Mouse (Mus musculus) heart, embryonic 16.5 days (tissue): ENCODE measurements around the gene Nxpe2. TPM values are rescaled to one million over a fixed set of nuclear protein-coding genes. Genes with fewer than 3 reads are reported as not detected.
"Not testable (repeated sequence)": the region's sequence is repeated elsewhere in the genome, so short reads cannot be mapped to it uniquely, and the experiment has no call there.

Experiments
- ATAC-seq: fragments of 200-750 bp; cut with Nextera tagmentation; replicated peaks from 2 replicates; pipeline ENCODE4 v1.8.0; 2017; ENCODE audit warnings: moderate number of reproducible peaks; ENCODE audit not compliant: insufficient read depth, low FRiP score; ENCODE audit errors: extremely low read depth
- H3K27ac ChIP-seq: fragments of 300-500 bp; sonication (generic); 2 replicates; pipeline ENCODE4 v1.5.1; 2014; ENCODE audit warnings: mild to moderate bottlenecking, low read length, control low read depth, moderate library complexity
- H3K27me3 ChIP-seq: fragments of 300-500 bp; sonication (generic); 2 replicates; pipeline ENCODE4 v1.6.1; 2014; ENCODE audit warnings: low read length, mixed read lengths; ENCODE audit not compliant: control insufficient read depth, insufficient read depth
- H3K36me3 ChIP-seq: fragments of 300-500 bp; sonication (generic); 2 replicates; pipeline ENCODE4 v1.6.1; 2014; ENCODE audit not compliant: control insufficient read depth, insufficient read depth
- H3K4me1 ChIP-seq: fragments of 300-500 bp; sonication (generic); 2 replicates; pipeline ENCODE4 v1.6.1; 2014; ENCODE audit warnings: low read length, mixed read lengths; ENCODE audit not compliant: control insufficient read depth, insufficient read depth
- H3K4me2 ChIP-seq: fragments of 300-500 bp; sonication (generic); 2 replicates; pipeline ENCODE4 v1.6.1; 2014; ENCODE audit warnings: low read depth, mild to moderate bottlenecking, control low read depth, low read length
- H3K4me3 ChIP-seq: fragments of 300-500 bp; sonication (generic); 2 replicates; pipeline ENCODE4 v1.5.1; 2014; ENCODE audit warnings: mild to moderate bottlenecking, control low read depth, low read length
- H3K9ac ChIP-seq: fragments of 300-500 bp; sonication (generic); 2 replicates; pipeline ENCODE4 v1.6.1; 2014; ENCODE audit warnings: low read length, control low read depth
- H3K9me3 ChIP-seq: fragments of 300-500 bp; sonication (generic); replicated peaks from 2 replicates; pipeline ENCODE4 v1.6.1; 2016; ENCODE audit warnings: low read length; ENCODE audit not compliant: control insufficient read depth
- WGBS: fragments of 180-500 bp; shearing (Covaris S2); extraction: QIAGEN DNeasy Blood & Tissue Kit; methylation state at CpG from one replicate; pipeline ENCODE4 v1.1.7; 2014; 5-methylcytosine and 5-hydroxymethylcytosine counted together
- polyA plus RNA-seq: library from polyadenylated mRNA; unstranded; fragments of >200 nt; fragmentation: Nextera tagmentation; extraction: Ambion mirVana; gene quantifications from 2 replicates; pipeline ENCODE4 v1.2.1, GENCODE M21; 2015

Nxpe2 gene
- polyA plus RNA-seq, 1 experiment from 2014 or later = 1.1 TPM

DNA sequence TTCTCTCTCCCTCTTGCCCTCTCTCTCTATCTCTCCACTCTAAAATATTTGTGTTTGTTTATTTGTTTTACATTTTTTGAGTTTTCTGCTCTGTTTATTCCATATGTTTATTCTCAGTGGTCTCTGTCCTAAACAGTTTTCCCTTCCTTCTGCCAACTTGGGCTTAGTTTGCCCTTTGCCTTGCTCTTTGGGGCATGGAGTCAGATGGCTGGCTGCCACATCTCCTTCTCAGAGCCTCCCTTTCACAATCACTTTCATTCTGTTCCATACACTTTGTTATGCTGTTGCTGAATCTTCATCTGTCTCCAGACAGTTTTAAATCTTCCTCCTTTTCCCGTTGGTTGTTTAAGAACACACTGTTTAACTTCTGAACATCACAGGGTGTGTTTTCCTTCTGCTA lies 37.4 kb downstream of the Nxpe2 start:
- Histone ChIP-seq H3K27ac (no peak overlapping the region), H3K9me3 (no peaks in the 10 kb centered on the region), H3K4me1 (no peaks in the 10 kb centered on the region), H3K4me3 (no peak overlapping the region), H3K4me2 (no peak overlapping the region; the same call in 1 of the 2 replicates), H3K27me3 (no peaks in the 10 kb centered on the region), H3K36me3 (no peaks in the 10 kb centered on the region), H3K9ac (no peak overlapping the region)
- WGBS = 65% methylated on average over 1 of the region's 1 CpGs
- no peak for ATAC-seq

DNA sequence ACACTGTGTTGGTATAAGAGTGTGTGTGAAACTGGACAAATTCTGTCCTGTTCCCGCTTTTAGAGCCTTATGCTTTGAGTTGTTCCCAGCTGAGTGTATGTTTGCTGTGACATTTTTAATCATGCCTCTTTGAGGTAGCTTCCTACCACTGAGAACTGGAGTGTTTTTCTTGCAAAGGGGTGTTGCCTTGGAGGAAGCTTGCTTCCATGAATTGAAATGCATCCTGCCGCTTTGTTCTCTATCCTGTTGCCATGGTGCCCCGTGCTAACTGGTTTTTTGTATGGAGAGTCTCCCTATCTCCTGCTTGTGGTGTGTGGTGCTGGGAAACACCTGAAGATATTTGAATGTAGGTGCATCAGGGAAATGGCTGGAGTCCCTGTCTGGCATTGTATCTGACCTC lies 39.1 kb downstream of the Nxpe2 start:
- H3K36me3 ChIP-seq = no peaks in the 10 kb centered on the region
- 0 out of 2 replicates have a peak overlapping the region, but pooled peaks have one; percentile 12 for H3K9ac ChIP-seq
- 0 out of 2 replicates have a peak, but pooled peaks have one; percentile 49 for ATAC-seq
- no peaks in the 10 kb centered on the region for H3K4me1 ChIP-seq
- peak overlapping the region; percentile 77 for H3K27ac ChIP-seq
- no peaks in the 10 kb centered on the region for H3K27me3 ChIP-seq
- no peaks in the 10 kb centered on the region for H3K9me3 ChIP-seq
- H3K4me3 ChIP-seq = peak overlapping the region; percentile 19
- no peak overlapping the region for H3K4me2 ChIP-seq
- WGBS = 38% methylated on average over 3 of the region's 3 CpGs

DNA sequence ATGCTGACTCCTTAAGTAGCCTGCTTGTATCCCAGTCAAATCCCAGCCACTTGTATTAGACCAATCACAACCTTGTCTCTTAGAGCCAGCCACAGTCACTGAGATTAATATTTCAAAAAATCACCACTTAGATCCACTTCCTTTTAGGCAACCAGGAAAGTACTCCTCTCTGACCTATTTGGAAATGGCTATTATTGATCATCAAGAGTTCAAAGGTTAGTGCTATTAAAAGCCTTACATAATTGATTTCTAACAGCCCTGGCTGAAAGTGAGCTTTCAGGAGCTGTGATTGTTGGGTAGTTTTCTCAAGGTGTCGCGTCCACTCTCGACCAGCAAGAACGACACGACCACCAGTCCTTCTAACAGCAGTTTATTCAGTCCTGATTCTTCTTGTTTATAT lies 42.0 kb downstream of the Nxpe2 start:
- no peak for ATAC-seq

DNA sequence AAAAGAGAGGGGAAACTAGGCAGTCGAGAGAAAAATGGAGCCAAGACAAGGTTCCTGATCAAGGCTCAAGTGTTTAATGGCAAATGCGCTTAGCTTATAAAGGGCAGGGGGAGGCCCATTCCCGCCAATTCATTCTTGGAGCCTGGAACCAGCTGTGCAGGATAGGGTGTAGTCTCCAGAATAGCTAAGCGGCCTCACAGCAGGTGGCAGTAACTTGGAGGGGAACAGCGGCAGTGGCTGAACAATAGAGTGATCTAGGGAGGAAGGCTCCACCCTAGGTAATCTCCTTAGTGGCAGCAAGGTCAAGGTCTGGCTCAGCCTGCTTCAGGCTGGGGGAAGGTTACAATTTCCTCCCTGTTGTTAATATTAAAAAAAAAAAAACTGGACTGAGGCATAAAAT lies 49.7 kb downstream of the Nxpe2 start:
- 48% methylated on average over 5 of the region's 5 CpGs for WGBS
- H3K9me3 ChIP-seq, H3K4me1 ChIP-seq, ATAC-seq, H3K4me3 ChIP-seq, H3K4me2 ChIP-seq, H3K9ac ChIP-seq, H3K36me3 ChIP-seq, H3K27me3 ChIP-seq: not testable (repeated sequence)
- 0 out of 2 replicates have a peak overlapping the region, but pooled peaks have one; percentile 13 for H3K27ac ChIP-seq

More for the DNA sequence above, 42.0 kb downstream of the Nxpe2 start:
- Histone ChIP-seq H3K4me3 (no peak overlapping the region), H3K27me3 (no peaks in the 10 kb centered on the region), H3K9ac (no peak overlapping the region), H3K4me1 (no peaks in the 10 kb centered on the region), H3K4me2 (no peak overlapping the region), H3K36me3 (no peaks in the 10 kb centered on the region), H3K27ac (no peak overlapping the region), H3K9me3 (no peaks in the 10 kb centered on the region)
- WGBS = 88% methylated on average over 5 of the region's 5 CpGs

DNA sequence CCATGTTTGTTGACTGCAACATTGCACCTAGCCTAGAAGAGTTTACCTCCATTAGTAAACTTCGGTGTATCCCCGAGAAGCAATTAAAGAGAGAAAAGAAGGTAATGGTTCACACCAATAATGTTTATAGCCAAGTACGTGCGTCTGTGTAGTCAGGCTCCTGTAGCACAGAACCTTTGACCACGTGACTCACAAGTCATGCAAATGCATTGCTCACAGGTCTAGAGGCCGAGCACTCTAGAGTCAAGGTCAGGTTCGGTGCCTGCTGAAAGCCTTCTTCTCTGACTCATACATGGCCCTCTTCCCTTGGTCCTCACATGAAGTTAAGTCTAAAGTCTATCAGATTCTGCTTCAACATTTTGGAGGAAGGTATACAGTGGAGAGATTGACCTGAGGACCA lies 54.3 kb downstream of the Nxpe2 start:
- Histone ChIP-seq H3K27me3 (no peaks in the 10 kb centered on the region), H3K4me2 (no peak overlapping the region), H3K9me3 (no peaks in the 10 kb centered on the region), H3K36me3 (no peaks in the 10 kb centered on the region), H3K9ac (no peak overlapping the region), H3K4me3 (no peak overlapping the region), H3K27ac (no peak overlapping the region), H3K4me1 (no peaks in the 10 kb centered on the region)
- no peak for ATAC-seq
- WGBS = 86% methylated on average over 7 of the region's 7 CpGs

DNA sequence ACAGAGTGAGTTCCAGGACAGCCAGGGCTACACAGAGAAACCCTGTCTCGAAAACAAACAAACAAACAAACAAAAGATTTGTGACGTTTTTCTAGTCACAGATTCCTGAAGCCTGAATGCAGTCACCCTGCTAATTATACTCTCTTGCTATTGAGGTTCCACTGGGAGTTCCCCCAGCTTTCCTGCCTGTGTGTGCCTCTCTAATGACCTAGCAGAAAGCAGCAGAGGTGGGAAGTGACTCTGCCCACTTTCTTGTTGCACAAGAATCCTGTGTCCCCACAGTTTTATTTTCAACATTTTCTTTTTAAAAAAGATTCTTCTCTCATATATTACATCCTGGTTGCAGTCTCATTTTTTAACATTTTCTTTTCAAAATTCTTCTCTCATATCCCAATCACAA lies 58.5 kb downstream of the Nxpe2 start:
- Histone ChIP-seq H3K4me3 (no peak overlapping the region), H3K9me3 (no peaks in the 10 kb centered on the region), H3K9ac (no peak overlapping the region), H3K27me3 (no peaks in the 10 kb centered on the region), H3K4me2 (no peak overlapping the region), H3K27ac (no peak overlapping the region), H3K4me1 (no peaks in the 10 kb centered on the region), H3K36me3 (no peaks in the 10 kb centered on the region)
- 48% methylated on average over 2 of the region's 2 CpGs for WGBS
- no peak for ATAC-seq

DNA sequence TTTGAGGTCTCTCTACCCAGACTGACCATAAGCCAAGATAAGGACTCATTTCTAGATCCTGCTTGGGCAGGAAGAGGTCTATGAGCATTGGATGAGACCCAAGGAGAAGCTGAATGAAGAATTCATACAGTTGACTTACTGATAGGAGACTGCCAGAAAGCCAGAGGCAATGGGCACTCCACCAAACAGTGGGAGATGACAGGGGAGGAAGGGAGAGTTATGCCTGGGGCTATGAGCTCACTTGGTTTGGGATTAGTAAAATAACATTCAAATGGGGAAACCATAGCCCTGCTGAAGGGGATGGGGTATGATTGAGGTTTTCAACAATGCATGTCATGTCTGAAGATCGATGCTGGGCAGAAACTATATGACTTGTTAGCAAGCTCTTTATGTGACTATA lies 63.0 kb downstream of the Nxpe2 start:
- no peaks in the 10 kb centered on the region for H3K9me3 ChIP-seq
- no peak overlapping the region for H3K4me2 ChIP-seq
- H3K36me3 ChIP-seq = no peaks in the 10 kb centered on the region
- no peak overlapping the region for H3K27ac ChIP-seq
- H3K27me3 ChIP-seq = no peaks in the 10 kb centered on the region
- no peaks in the 10 kb centered on the region for H3K4me1 ChIP-seq
- no peak overlapping the region for H3K9ac ChIP-seq
- no peak for ATAC-seq
- WGBS = 90% methylated on average over 1 of the region's 1 CpGs
- no peak overlapping the region for H3K4me3 ChIP-seq

DNA sequence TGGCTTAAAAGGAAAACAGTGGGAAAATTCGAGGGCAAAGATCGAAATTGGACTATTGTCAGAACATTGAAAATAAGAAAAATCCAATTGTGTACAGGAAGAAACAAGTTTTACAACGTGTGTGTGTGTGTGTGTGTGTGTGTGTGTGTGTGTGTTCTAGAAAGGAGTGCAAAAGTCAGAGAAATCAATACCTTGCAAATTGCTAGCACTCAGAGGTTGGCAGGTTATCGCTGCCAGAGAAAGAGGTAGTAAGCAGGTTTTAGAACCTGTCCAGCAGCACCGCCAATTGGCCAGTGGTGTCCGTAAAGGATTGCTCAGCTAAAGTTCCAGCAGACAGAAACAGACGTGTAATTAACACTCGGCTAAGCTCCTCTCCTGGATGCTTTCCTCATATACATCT lies 69.0 kb downstream of the Nxpe2 start:
- 83% methylated on average over 8 of the region's 8 CpGs for WGBS
- no peaks in the 10 kb centered on the region for H3K4me1 ChIP-seq
- H3K27me3 ChIP-seq = no peaks in the 10 kb centered on the region
- H3K27ac ChIP-seq = no peak overlapping the region
- no peak overlapping the region for H3K4me2 ChIP-seq
- no peak overlapping the region for H3K9ac ChIP-seq
- no peaks in the 10 kb centered on the region for H3K36me3 ChIP-seq
- no peaks in the 10 kb centered on the region for H3K9me3 ChIP-seq
- no peak for ATAC-seq
- H3K4me3 ChIP-seq = no peak overlapping the region

DNA sequence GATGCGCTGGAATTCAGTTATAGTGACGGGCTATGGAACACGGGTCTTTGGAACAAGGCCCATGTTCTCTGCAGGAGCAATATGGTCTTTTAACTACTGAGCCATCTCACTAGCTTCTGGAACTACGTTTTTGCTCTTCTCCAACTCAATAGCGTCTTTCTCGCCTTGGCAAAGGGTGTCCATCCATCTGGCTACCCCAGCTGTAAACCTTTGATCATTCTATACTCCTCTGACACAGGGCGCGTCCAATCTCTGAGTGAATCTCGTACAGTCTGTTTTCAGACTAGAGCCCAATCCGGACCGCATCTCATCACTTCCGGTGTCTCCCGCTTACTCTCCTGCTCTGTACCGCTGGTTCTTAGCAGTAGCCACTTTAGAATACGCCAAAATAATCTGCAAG lies 76.4 kb downstream of the Nxpe2 start:
- H3K4me3 ChIP-seq = no peak overlapping the region
- no peak overlapping the region for H3K9ac ChIP-seq
- no peaks in the 10 kb centered on the region for H3K4me1 ChIP-seq
- ATAC-seq = no peak
- no peak overlapping the region for H3K27ac ChIP-seq
- no peaks in the 10 kb centered on the region for H3K9me3 ChIP-seq
- H3K4me2 ChIP-seq = no peak overlapping the region
- no peaks in the 10 kb centered on the region for H3K27me3 ChIP-seq
- 83% methylated on average over 15 of the region's 15 CpGs for WGBS
- no peaks in the 10 kb centered on the region for H3K36me3 ChIP-seq
